Mouse (Mus musculus) kidney, postnatal 0 days (tissue): ENCODE data around the gene Myo18a. TPM values are rescaled to one million over a fixed set of nuclear protein-coding genes. Genes with fewer than 3 reads are reported as not detected.

ENCODE experiments used
- ATAC-seq: fragments of 200-750 bp; cut with Nextera tagmentation; replicated peaks from 2 replicates; pipeline ENCODE4 v1.8.0; 2017; ENCODE audit warnings: low read depth, moderate number of reproducible peaks, moderate TSS enrichment, moderate library complexity; ENCODE audit not compliant: low FRiP score
- DNase-seq: peaks from one replicate; pipeline ENCODE4 v3.0.0-alpha.2; 2016; ENCODE audit warnings: low spot score
- H3K27ac ChIP-seq: fragments of 300-500 bp; sonication (generic); 2 replicates; pipeline ENCODE4 v1.5.1; 2014; ENCODE audit warnings: mild to moderate bottlenecking
- H3K27me3 ChIP-seq: fragments of 300-500 bp; sonication (generic); 2 replicates; pipeline ENCODE4 v1.6.1; 2014; ENCODE audit warnings: low read length, mixed read lengths; ENCODE audit not compliant: insufficient read depth
- H3K36me3 ChIP-seq: fragments of 300-500 bp; sonication (generic); 2 replicates; pipeline ENCODE4 v1.6.1; 2014; ENCODE audit warnings: low read length, mixed read lengths; ENCODE audit not compliant: insufficient read depth
- H3K4me1 ChIP-seq: fragments of 300-500 bp; sonication (generic); replicated peaks from 2 replicates; pipeline ENCODE4 v1.6.1; 2014; ENCODE audit warnings: antibody characterized with exemption, low read length, mixed read lengths; ENCODE audit not compliant: insufficient read depth
- H3K4me2 ChIP-seq: fragments of 300-500 bp; sonication (generic); 2 replicates; pipeline ENCODE4 v1.6.1; 2014; ENCODE audit warnings: mild to moderate bottlenecking, low read length, moderate library complexity, mixed read lengths
- H3K4me3 ChIP-seq: fragments of 300-500 bp; sonication (generic); replicated peaks from 2 replicates; pipeline ENCODE4 v1.5.1; 2014; ENCODE audit warnings: low read depth, low read length
- H3K9ac ChIP-seq: fragments of 300-500 bp; sonication (generic); 2 replicates; pipeline ENCODE4 v1.6.1; 2014; ENCODE audit warnings: low read depth, low read length
- H3K9me3 ChIP-seq: fragments of 300-500 bp; sonication (generic); replicated peaks from 2 replicates; pipeline ENCODE4 v1.6.1; 2016; ENCODE audit warnings: low read length, inconsistent platforms, mixed read lengths
- CTCF ChIP-seq: IDR thresholded peaks from 2 replicates; pipeline ENCODE4 v1.5.1; 2016; ENCODE audit warnings: antibody characterized with exemption, low read depth, mild to moderate bottlenecking, moderate library complexity
- WGBS: fragments of 180-500 bp; shearing (Covaris S2); extraction: QIAGEN DNeasy Blood & Tissue Kit; methylation state at CpG from one replicate; pipeline ENCODE4 v1.1.7; 2014; 5-methylcytosine and 5-hydroxymethylcytosine counted together
- polyA plus RNA-seq: library from polyadenylated mRNA; unstranded; fragments of >200 nt; fragmentation: Nextera tagmentation; extraction: Ambion mirVana; gene quantifications from 2 replicates; pipeline ENCODE4 v1.2.1, GENCODE M21; 2015

Myo18a gene
- polyA plus RNA-seq, 1 experiment from 2014 or later = 26.5 TPM

DNA sequence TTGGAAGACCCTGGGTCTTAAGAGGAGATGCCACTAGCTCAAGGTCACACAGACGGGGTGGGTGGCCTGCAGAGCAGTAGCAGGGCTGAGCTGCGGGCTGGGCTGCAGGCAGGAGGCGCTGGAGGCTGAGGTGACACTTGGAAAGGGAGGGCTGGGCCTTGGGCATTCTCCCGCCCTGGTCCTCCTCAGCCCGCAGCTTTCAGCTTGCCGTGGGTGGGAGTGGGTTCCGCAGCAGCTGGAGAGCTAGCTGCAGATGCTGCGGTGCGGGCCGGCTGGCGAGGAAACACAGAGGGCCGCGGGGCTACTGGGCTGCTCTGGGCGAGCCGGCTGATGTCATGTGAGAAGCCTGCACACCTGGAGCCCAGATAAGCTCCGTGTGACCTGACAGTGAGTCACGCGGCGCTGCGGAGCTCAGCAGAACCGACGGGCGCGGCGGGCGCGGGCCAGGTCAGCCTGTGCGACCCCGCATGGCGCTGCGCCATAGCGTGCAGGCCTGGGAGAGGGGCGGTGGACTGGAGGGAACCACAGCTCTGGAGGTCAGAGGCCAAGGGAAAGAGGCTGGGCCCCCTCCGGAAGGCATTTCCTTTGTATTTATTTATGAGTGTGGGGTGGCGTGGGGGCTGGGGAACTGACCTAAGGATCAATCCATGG lies 3.4 kb downstream of the Myo18a start:
- DNase-seq (peak; percentile 84), ATAC-seq (peak; percentile 37)
- Histone ChIP-seq H3K4me2 (peak overlapping the region; percentile 84), H3K27ac (peak overlapping the region; percentile 78), H3K27me3 (no peaks in the 10 kb centered on the region), H3K4me3 (peak overlapping the region; percentile 35), H3K9me3 (no peaks in the 10 kb centered on the region), H3K36me3 (no peaks in the 10 kb centered on the region), H3K4me1 (peaks cover 35% of the 10 kb centered on the region), H3K9ac (peak overlapping the region; percentile 60)
- WGBS = 1% methylated on average over 35 of the region's 35 CpGs
- TF ChIP-seq CTCF = peak; percentile 64

DNA sequence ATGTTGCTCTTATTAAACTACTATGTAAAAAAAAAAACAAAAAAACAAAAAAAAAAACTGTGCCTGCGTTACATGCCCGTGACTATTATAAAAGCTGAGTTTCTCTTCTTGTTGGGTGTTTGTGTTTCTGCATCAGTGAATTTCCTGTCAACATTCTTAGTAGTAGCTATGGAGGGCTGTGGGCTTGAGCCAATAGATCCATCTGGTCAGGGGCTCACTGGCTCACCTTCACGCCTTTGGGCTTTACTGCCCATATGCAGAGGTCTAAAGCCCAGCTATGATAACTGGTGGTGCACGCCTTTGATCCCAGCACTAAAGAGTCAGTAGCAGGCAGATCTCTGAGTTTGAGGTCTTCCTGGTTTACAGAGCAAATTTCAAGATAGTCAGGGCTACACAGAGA lies 6.5 kb downstream of the Myo18a start:
- ATAC-seq (no peak), DNase-seq (no peak)
- H3K9ac ChIP-seq = no peak overlapping the region
- H3K27me3 ChIP-seq = no peaks in the 10 kb centered on the region
- WGBS = 58% methylated on average over 4 of the region's 4 CpGs
- H3K4me3 ChIP-seq = no peak overlapping the region
- no peak for TF ChIP-seq CTCF
- H3K9me3 ChIP-seq = no peaks in the 10 kb centered on the region
- no peak overlapping the region for H3K4me2 ChIP-seq
- no peaks in the 10 kb centered on the region for H3K36me3 ChIP-seq
- peaks cover 31% of the 10 kb centered on the region for H3K4me1 ChIP-seq
- H3K27ac ChIP-seq = peak overlapping the region; percentile 31; the same call in 1 of the 2 replicates

DNA sequence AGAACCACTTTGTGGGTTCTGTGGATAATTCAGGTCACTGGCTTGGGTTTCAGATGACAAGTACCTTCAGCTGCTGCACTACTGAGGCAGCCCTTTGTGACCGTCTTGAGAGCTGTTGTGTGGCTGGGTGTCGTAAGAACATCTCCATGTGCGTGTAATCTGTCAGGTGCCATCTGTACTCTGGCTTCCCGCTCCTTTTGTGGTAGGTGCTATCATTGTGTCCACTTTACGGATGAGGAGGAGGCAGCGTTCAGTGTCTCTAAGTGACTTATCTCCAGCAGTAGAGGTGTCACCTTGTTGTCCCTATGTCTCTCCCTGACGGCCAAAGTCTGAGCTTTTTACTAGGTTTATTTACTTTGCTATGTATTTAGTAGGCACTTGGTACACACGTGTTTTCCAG lies 7.3 kb downstream of the Myo18a start:
- Histone ChIP-seq H3K9me3 (no peaks in the 10 kb centered on the region), H3K9ac (no peak overlapping the region), H3K4me1 (peaks cover 23% of the 10 kb centered on the region), H3K27ac (no peak overlapping the region), H3K4me2 (no peak overlapping the region), H3K27me3 (no peaks in the 10 kb centered on the region), H3K36me3 (no peaks in the 10 kb centered on the region), H3K4me3 (no peak overlapping the region)
- 74% methylated on average over 8 of the region's 8 CpGs for WGBS
- no peak for ATAC-seq
- DNase-seq = no peak
- no peak for TF ChIP-seq CTCF

DNA sequence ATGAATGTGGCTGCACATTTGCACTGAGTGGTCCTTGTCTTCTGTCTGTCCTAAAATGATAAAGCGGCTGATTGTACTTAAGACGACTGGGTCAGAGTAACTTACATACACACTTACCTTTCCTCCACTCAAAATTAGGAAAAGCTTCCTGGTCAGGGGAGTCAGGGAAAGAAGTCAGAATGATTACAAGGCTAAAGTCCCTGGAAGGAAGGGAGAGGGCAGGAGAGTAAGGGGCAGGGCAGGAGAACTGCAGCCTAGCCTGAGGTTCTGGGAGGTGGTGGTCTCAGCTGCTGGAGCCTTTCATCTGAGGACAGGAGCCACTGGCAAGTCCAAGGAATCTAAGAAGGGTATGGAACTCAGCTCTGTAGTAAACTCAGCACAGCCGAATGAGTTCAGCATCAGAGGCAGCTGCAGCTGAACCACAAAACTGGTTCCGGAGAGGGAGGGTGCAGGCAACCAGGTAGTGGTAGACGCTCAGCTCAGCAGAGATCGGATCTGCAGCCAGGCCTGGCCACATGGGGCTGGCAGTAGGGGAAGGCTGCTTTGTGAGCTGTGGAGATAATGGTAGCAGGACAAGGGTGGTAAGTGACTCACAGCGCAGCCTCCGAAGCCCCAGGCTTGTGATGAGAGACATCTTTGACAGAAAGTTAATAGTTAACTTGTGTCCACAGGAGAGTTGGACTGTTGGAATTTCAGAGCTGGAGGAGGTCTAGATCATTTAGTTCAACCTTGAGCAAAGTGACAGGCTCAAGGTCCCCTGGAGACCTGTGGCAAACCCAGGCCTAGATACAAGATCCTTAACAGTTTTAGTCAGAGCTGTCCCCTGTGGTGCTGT lies 9.1 kb downstream of the Myo18a start:
- peak; percentile 86 for ATAC-seq
- WGBS = 54% methylated on average over 8 of the region's 8 CpGs
- Histone ChIP-seq H3K36me3 (no peaks in the 10 kb centered on the region), H3K4me2 (no peak overlapping the region), H3K9ac (peak overlapping the region; percentile 18; the same call in 1 of the 2 replicates), H3K9me3 (no peaks in the 10 kb centered on the region), H3K4me3 (no peak overlapping the region), H3K4me1 (peaks cover 12% of the 10 kb centered on the region; the same call in 1 of the 2 replicates), H3K27me3 (no peaks in the 10 kb centered on the region), H3K27ac (peak overlapping the region; percentile 91)
- DNase-seq = no peak
- no peak for TF ChIP-seq CTCF

DNA sequence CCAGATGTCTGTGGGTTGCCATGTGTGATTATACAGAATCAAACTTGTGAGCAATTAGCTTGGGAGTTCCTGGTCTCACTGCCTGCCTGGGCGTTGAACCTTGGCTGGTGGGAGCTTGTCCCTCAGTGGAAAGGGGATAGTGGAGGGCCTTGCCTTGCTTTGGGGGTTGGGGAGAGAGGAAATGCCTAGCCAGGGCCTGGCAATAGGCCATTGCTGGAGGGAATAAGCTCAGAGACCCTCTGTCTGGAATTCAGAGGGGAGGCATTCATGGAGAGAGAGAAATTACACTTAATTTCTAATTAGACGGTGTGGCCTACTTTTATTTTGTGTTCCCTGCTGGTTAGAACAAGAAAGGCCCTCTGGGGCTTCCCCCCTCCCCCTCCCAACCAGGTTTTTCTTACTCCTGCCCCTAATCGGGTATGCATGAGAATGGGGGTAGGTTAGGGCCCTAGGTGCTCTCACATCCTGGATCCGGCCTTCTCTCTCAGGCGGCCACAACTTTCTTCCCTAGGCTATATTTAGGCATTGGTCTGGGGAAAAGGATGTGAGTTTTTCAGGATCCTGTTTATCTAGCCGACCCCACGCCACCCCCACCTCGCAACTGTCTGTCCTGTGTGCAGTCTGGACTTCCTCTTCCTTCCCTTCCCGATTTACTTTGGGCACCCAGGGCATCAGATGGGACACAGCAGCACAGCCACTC lies 12.8 kb downstream of the Myo18a start:
- H3K4me1 ChIP-seq = peaks cover 12% of the 10 kb centered on the region; the same call in 1 of the 2 replicates
- TF ChIP-seq CTCF = no peak
- ATAC-seq (no peak), DNase-seq (no peak)
- H3K9me3 ChIP-seq = no peaks in the 10 kb centered on the region
- peaks cover 12% of the 10 kb centered on the region; the same call in 1 of the 2 replicates for H3K36me3 ChIP-seq
- H3K4me3 ChIP-seq = no peak overlapping the region
- H3K27me3 ChIP-seq = no peaks in the 10 kb centered on the region
- H3K4me2 ChIP-seq = no peak overlapping the region
- H3K9ac ChIP-seq = no peak overlapping the region
- 43% methylated on average over 9 of the region's 9 CpGs for WGBS
- peak overlapping the region; percentile 50 for H3K27ac ChIP-seq

DNA sequence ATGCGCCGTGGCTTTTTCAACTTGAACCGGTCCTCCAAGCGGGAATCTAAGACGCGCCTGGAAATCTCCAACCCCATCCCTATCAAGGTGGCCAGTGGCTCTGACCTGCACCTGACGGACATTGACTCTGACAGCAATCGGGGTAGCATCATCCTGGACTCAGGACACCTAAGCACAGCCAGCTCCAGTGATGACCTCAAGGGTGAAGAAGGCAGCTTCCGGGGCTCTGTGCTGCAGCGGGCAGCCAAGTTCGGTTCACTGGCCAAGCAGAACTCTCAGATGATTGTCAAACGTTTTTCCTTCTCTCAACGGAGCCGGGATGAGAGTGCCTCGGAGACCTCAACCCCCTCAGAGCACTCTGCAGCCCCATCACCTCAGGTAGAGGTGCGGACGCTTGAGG lies 14.4 kb downstream of the Myo18a start:
- H3K27me3 ChIP-seq = no peaks in the 10 kb centered on the region
- no peak for DNase-seq
- H3K27ac ChIP-seq = no peak overlapping the region
- H3K4me1 ChIP-seq = peaks cover 24% of the 10 kb centered on the region; the same call in 1 of the 2 replicates
- no peaks in the 10 kb centered on the region for H3K9me3 ChIP-seq
- no peak overlapping the region for H3K4me2 ChIP-seq
- no peak overlapping the region for H3K4me3 ChIP-seq
- TF ChIP-seq CTCF = no peak
- no peak for ATAC-seq
- no peak overlapping the region for H3K9ac ChIP-seq
- peaks cover 12% of the 10 kb centered on the region; the same call in 1 of the 2 replicates for H3K36me3 ChIP-seq
- WGBS = 75% methylated on average over 17 of the region's 17 CpGs
